Comparison of ENCODE assay signal across 25 mouse cellular contexts in the genomic region with DNA sequence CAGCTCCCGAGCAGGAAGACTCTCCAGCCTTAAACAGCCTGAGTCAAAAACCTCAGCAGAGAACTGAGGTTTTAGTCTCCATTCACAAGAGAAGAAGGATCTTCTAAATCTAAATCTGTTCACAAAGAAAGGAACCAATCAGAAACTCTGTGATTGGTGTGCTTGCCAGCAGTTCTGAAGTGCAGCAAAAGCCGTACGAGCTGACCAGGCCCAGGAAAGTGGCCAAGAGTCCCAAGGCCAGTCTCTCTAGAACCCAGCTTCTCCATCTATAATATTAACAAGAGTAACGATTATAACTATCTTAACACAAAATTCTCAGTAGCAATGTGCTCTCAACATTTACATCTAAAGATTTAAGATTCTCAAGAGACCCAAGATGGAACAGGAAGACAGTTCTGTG. TPM values are rescaled to one million over a fixed set of nuclear protein-coding genes. Genes with fewer than 3 reads are reported as not detected.
DNase-seq lines count a peak whose midpoint lies in the region; ATAC-seq and TF ChIP-seq lines count a peak whose summit lies in the region.
"Had no signal": no experiment of that assay in that cellular context is flagged by ENCODE, and none has a peak within 500 bp of the region (broad histone marks: within the 10 kb centered on the region; RNA-seq: fewer than 3 reads in every experiment).

No protein-coding gene starts in this region.

- TF ChIP-seq POLR2A in limb, embryonic 14.5 days (IDR thresholded peaks at IDR 0.05; ENCODE audit: borderline replicate concordance, extremely low read depth, insufficient read depth, insufficient read length) = no peak

- WGBS in limb, embryonic 14.5 days = 81% methylated on average over 4 of the region's 4 CpGs
- WGBS in limb, embryonic 10.5 days = 82% methylated on average over 4 of the region's 4 CpGs
- WGBS in kidney, embryonic 16.5 days = 71% methylated on average over 4 of the region's 4 CpGs
- WGBS in intestine, postnatal 0 days = 73% methylated on average over 4 of the region's 4 CpGs
- 86% methylated on average over 4 of the region's 4 CpGs for WGBS in heart, embryonic 11.5 days (ENCODE audit: insufficient replicate concordance)

- no peak for TF ChIP-seq CTCF in gastrocnemius, adult 2 months (IDR thresholded peaks at IDR 0.05)
- no peak for TF ChIP-seq CTCF in intestine, postnatal 0 days (IDR thresholded peaks at IDR 0.05; ENCODE audit: low read depth)

- no peaks in the 10 kb centered on the region for H3K36me3 ChIP-seq in limb, embryonic 14.5 days (ENCODE audit: control insufficient read depth, insufficient read depth, low read length)
- H3K36me3 ChIP-seq in limb, embryonic 10.5 days = no peaks in the 10 kb centered on the region
- H3K36me3 ChIP-seq in kidney, embryonic 16.5 days (ENCODE audit: insufficient read depth, low read length) = no peaks in the 10 kb centered on the region
- H3K36me3 ChIP-seq in intestine, postnatal 0 days (ENCODE audit: control insufficient read depth, insufficient read depth) = no peaks in the 10 kb centered on the region
- no peaks in the 10 kb centered on the region for H3K36me3 ChIP-seq in heart, embryonic 11.5 days (ENCODE audit: control insufficient read depth, insufficient read depth, low read length)
- H3K36me3 ChIP-seq: heart, embryonic 13.5 days; limb, embryonic 15.5 days; stomach, embryonic 15.5 days had no signal

- H3K4me1 ChIP-seq in limb, embryonic 14.5 days (ENCODE audit: control insufficient read depth, insufficient read depth, low read length) = 0 out of 2 replicates have a peak, but pooled peaks cover 8% of the 10 kb centered on the region
- H3K4me1 ChIP-seq in limb, embryonic 10.5 days = peaks cover 14% of the 10 kb centered on the region
- H3K4me1 ChIP-seq in kidney, embryonic 16.5 days (ENCODE audit: insufficient read depth, low read length) = peaks cover 29% of the 10 kb centered on the region
- H3K4me1 ChIP-seq in intestine, postnatal 0 days (replicated peaks; ENCODE audit: control insufficient read depth, insufficient read depth, low read length) = peaks cover 8% of the 10 kb centered on the region; the same call in 1 of the 2 replicates
- H3K4me1 ChIP-seq in heart, embryonic 11.5 days (ENCODE audit: control insufficient read depth, insufficient read depth, low read length) = peaks cover 18% of the 10 kb centered on the region

- H3K27me3 ChIP-seq in limb, embryonic 14.5 days (ENCODE audit: control insufficient read depth, insufficient read depth, low read length) = no peaks in the 10 kb centered on the region
- no peaks in the 10 kb centered on the region for H3K27me3 ChIP-seq in limb, embryonic 10.5 days (ENCODE audit: low read depth, poor library complexity, severe bottlenecking)
- no peaks in the 10 kb centered on the region for H3K27me3 ChIP-seq in kidney, embryonic 16.5 days (ENCODE audit: insufficient read depth, low read length)
- H3K27me3 ChIP-seq in intestine, postnatal 0 days (replicated peaks; ENCODE audit: control insufficient read depth, insufficient read depth, low read length) = no peaks in the 10 kb centered on the region
- H3K27me3 ChIP-seq in heart, embryonic 11.5 days (ENCODE audit: control insufficient read depth, insufficient read depth, low read length) = no peaks in the 10 kb centered on the region
- H3K27me3 ChIP-seq: embryonic facial prominence, embryonic 12.5 days; heart, embryonic 13.5 days; limb, embryonic 15.5 days; stomach, embryonic 15.5 days had no signal

- H3K9ac ChIP-seq in limb, embryonic 14.5 days (ENCODE audit: low read depth, low read length, severe bottlenecking) = no peak overlapping the region
- no peak overlapping the region for H3K9ac ChIP-seq in kidney, embryonic 16.5 days (replicated peaks; ENCODE audit: low read length)
- no peak overlapping the region for H3K9ac ChIP-seq in intestine, postnatal 0 days (ENCODE audit: low read depth, low read length)
- H3K9ac ChIP-seq in heart, embryonic 11.5 days (ENCODE audit: low read depth, low read length) = no peak overlapping the region
- H3K9ac ChIP-seq: embryonic facial prominence, embryonic 12.5 days; heart, embryonic 13.5 days; hindbrain, embryonic 14.5 days; limb, embryonic 15.5 days; liver, embryonic 14.5 days; lung, embryonic 14.5 days; stomach, embryonic 15.5 days had no signal

- no peak for DNase-seq in gastrocnemius, adult 2 months
- no peak for DNase-seq in gastrocnemius, postnatal 14 days
- peak; percentile 13 for DNase-seq in limb, embryonic 14.5 days (ENCODE audit: low spot score)
- DNase-seq in limb, embryonic 10.5 days (ENCODE audit: low spot score) = no peak
- DNase-seq: cerebellum, adult 11 months; cerebellum, adult 9-10 months; embryo, embryonic 11 days; gastrocnemius, postnatal 36 days; heart, adult 18-20 months; heart, postnatal 10 days; lung, embryonic 14.5 days; lung, postnatal 14 days; midbrain, embryonic 14.5 days; right cerebral cortex, postnatal 14 days had no signal

- intact Hi-C loops in gastrocnemius, adult 2 months (cut with DNase I) = loop anchor here (10.0 kb wide), 1 partner anchor 903 kb away; no protein-coding TSS in a partner anchor
- intact Hi-C loops in gastrocnemius, postnatal 14 days (cut with DNase I; ENCODE audit: low total_unique reads) = no loop called here

- peak overlapping the region; percentile 38; the same call in 1 of the 2 replicates for H3K27ac ChIP-seq in gastrocnemius, adult 2 months
- H3K27ac ChIP-seq in limb, embryonic 14.5 days (replicated peaks; ENCODE audit: low read depth, low read length) = no peak overlapping the region
- no peak overlapping the region for H3K27ac ChIP-seq in limb, embryonic 10.5 days
- H3K27ac ChIP-seq in kidney, embryonic 16.5 days (ENCODE audit: low read length) = 0 out of 2 replicates have a peak overlapping the region, but pooled peaks have one; percentile 45
- H3K27ac ChIP-seq in intestine, postnatal 0 days (ENCODE audit: low read depth, low read length) = no peak overlapping the region
- H3K27ac ChIP-seq in heart, embryonic 11.5 days (ENCODE audit: low read depth, low read length) = no peak overlapping the region
- H3K27ac ChIP-seq: embryonic facial prominence, embryonic 12.5 days; heart, embryonic 13.5 days; hindbrain, embryonic 14.5 days; layer of hippocampus, adult 2 months; limb, embryonic 15.5 days; liver, embryonic 14.5 days; stomach, embryonic 15.5 days had no signal

- no peaks in the 10 kb centered on the region for H3K9me3 ChIP-seq in limb, embryonic 14.5 days (ENCODE audit: control insufficient read depth, low read length)
- H3K9me3 ChIP-seq in limb, embryonic 10.5 days (replicated peaks) = no peaks in the 10 kb centered on the region
- H3K9me3 ChIP-seq in kidney, embryonic 16.5 days (ENCODE audit: low read length) = no peaks in the 10 kb centered on the region
- H3K9me3 ChIP-seq in intestine, postnatal 0 days (ENCODE audit: control insufficient read depth) = no peaks in the 10 kb centered on the region
- no peaks in the 10 kb centered on the region for H3K9me3 ChIP-seq in heart, embryonic 11.5 days (replicated peaks; ENCODE audit: control insufficient read depth, low read length)
- H3K9me3 ChIP-seq: embryonic facial prominence, embryonic 12.5 days; heart, embryonic 13.5 days; limb, embryonic 15.5 days; stomach, embryonic 15.5 days had no signal

- no peak overlapping the region for H3K4me2 ChIP-seq in limb, embryonic 14.5 days (replicated peaks; ENCODE audit: low read depth, low read length, severe bottlenecking)
- no peak overlapping the region for H3K4me2 ChIP-seq in kidney, embryonic 16.5 days (replicated peaks; ENCODE audit: low read depth, low read length)
- H3K4me2 ChIP-seq in intestine, postnatal 0 days (replicated peaks; ENCODE audit: low read depth) = no peak overlapping the region
- H3K4me2 ChIP-seq in heart, embryonic 11.5 days = no peak overlapping the region
- H3K4me2 ChIP-seq: embryonic facial prominence, embryonic 12.5 days; heart, embryonic 13.5 days; hindbrain, embryonic 14.5 days; limb, embryonic 15.5 days; lung, embryonic 14.5 days; stomach, embryonic 15.5 days had no signal

- no peak overlapping the region for H3K4me3 ChIP-seq in gastrocnemius, adult 2 months
- H3K4me3 ChIP-seq in limb, embryonic 14.5 days (replicated peaks; ENCODE audit: low read length) = no peak overlapping the region
- H3K4me3 ChIP-seq in limb, embryonic 10.5 days = no peak overlapping the region
- H3K4me3 ChIP-seq in kidney, embryonic 16.5 days (ENCODE audit: low read length) = no peak overlapping the region
- H3K4me3 ChIP-seq in intestine, postnatal 0 days (ENCODE audit: low read depth, low read length) = no peak overlapping the region
- H3K4me3 ChIP-seq in heart, embryonic 11.5 days (ENCODE audit: low read depth, low read length) = no peak overlapping the region
- H3K4me3 ChIP-seq: embryonic facial prominence, embryonic 12.5 days; heart, embryonic 13.5 days; layer of hippocampus, adult 2 months; limb, embryonic 15.5 days; stomach, embryonic 15.5 days had no signal

- no peak for ATAC-seq in limb, embryonic 14.5 days (ENCODE audit: low FRiP score, low read depth)
- ATAC-seq in kidney, embryonic 16.5 days (ENCODE audit: low FRiP score, low TSS enrichment) = no peak
- no peak for ATAC-seq in intestine, postnatal 0 days
- ATAC-seq in heart, embryonic 11.5 days (replicated peaks; ENCODE audit: insufficient number of reproducible peaks, low FRiP score, low TSS enrichment) = no peak
- ATAC-seq: forebrain, embryonic 14.5 days had no signal

RNA-seq across cellular contexts. Expression of gene Stard3nl, which starts 4.0 kb away (rescaled TPM):
- 1 to 10 TPM; 6.7 to 7.9 TPM for total RNA-seq in gastrocnemius, adult 2 months (2021)
- total RNA-seq in gastrocnemius, postnatal 14 days (2021) = 10 to 100 TPM in 1 of 2 experiments, 1 to 10 TPM in 1; 8.0 to 10.9 TPM
- 61.7 and 63.5 TPM in 2 replicates for polyA plus RNA-seq in limb, embryonic 14.5 days (2012; rRNA removed)
- polyA plus RNA-seq in limb, embryonic 14.5 days (2014; fragmentation: Nextera tagmentation; extraction: Ambion mirVana) = 75.9 and 83.1 TPM in 2 replicates
- 98.4 and 100 TPM in 2 replicates for polyA plus RNA-seq in limb, embryonic 10.5 days (2016; fragmentation: Nextera tagmentation; extraction: Ambion mirVana)
- polyA plus RNA-seq in kidney, embryonic 16.5 days (2015; fragmentation: Nextera tagmentation; extraction: Ambion mirVana) = 105 and 109 TPM in 2 replicates
- polyA plus RNA-seq in intestine, postnatal 0 days (2015; fragmentation: Nextera tagmentation; extraction: Ambion mirVana) = 79.6 and 82.2 TPM in 2 replicates
- 91.5 and 96.2 TPM in 2 replicates for polyA plus RNA-seq in heart, embryonic 11.5 days (2014; fragmentation: Nextera tagmentation; extraction: Ambion mirVana)

Comparison
In these comparisons a context has a peak if more than half of its experiments do, and no peak if none do; other contexts are left out.
1. H3K27ac ChIP-seq: peak in gastrocnemius, adult 2 months (single experiment) and kidney, embryonic 16.5 days (single experiment); none in limb, embryonic 14.5 days (single experiment), limb, embryonic 10.5 days (single experiment), intestine, postnatal 0 days (single experiment) and heart, embryonic 11.5 days (single experiment).